Comparison of ENCODE assay signal across 13 mouse cellular contexts in the genomic region with DNA sequence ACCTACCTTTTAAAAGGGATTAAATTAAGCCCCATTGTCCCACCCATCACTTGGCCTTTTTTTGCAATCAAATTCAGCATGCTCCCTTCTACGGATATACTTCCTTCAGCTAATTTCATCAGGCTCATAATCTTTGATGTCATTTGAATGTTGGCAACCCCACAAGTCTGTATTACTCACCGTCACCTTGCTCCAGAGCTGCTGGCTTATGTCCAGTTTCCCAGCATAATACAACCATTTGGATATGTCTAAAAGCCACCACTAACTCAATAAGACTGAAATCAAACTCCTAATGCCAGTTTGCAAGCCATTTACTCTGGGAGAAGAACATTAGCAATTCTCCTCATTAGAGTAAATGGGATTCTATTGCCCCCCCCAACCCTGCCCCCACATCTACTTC.
DNase-seq lines count a peak whose midpoint lies in the region; TF ChIP-seq lines count a peak whose summit lies in the region.
"Had no signal": no experiment of that assay in that cellular context is flagged by ENCODE, and none has a peak within 500 bp of the region (broad histone marks: within the 10 kb centered on the region; RNA-seq: fewer than 3 reads in every experiment).

No protein-coding gene starts in this region.

- intact Hi-C loops in heart, postnatal 10 days (cut with DNase I) = no loop called here
- intact Hi-C loops in heart, postnatal 36 days (cut with DNase I) = no loop called here
- intact Hi-C loops in left cerebral cortex, adult 2 months (cut with DNase I) = no loop called here

- peak; percentile 21 to 38 for DNase-seq in heart, postnatal 10 days
- DNase-seq in heart, postnatal 36 days = no peak
- DNase-seq in MN1 (ENCODE audit: low spot score) (peak; percentile 97), adipocyte (ENCODE audit: low spot score) (peak; percentile 32)
- DNase-seq in cerebellum, adult 8-10 months = peak; percentile 36
- DNase-seq in urinary bladder, postnatal 10 days (ENCODE audit: low spot score) = no peak
- DNase-seq in left cerebral cortex, adult 2 months (ENCODE audit: extremely low spot score in 1 of 2, low spot score in 2 of 2) = no peak
- no peak for DNase-seq in layer of hippocampus, postnatal 10 days (ENCODE audit: low spot score in 2 of 2)
- DNase-seq: forebrain, postnatal 0 days; kidney, adult 8-10 months; left cerebral cortex, postnatal 4 days had no signal

- H3K4me3 ChIP-seq in left cerebral cortex, adult 2 months = no peak overlapping the region
- H3K4me3 ChIP-seq: hindbrain, embryonic 13.5 days; liver, embryonic 15.5 days had no signal

- TF ChIP-seq CTCF in left cerebral cortex, adult 2 months (IDR thresholded peaks at IDR 0.05) = no peak

- H3K27ac ChIP-seq in left cerebral cortex, adult 2 months = no peak overlapping the region
- H3K27ac ChIP-seq: hindbrain, embryonic 13.5 days; liver, embryonic 15.5 days had no signal

Comparison
In these comparisons a context has a peak if more than half of its experiments do, and no peak if none do; other contexts are left out.
1. DNase-seq: peak in heart, postnatal 10 days (2 of 2), MN1 (single experiment), adipocyte (single experiment) and cerebellum, adult 8-10 months (single experiment); none in heart, postnatal 36 days (0 of 2), urinary bladder, postnatal 10 days (single experiment), left cerebral cortex, adult 2 months (0 of 2) and layer of hippocampus, postnatal 10 days (0 of 2).